Mouse (Mus musculus): ENCODE measurements around the gene Bpifb3. TPM values are rescaled to one million over a fixed set of nuclear protein-coding genes. Genes with fewer than 3 reads are reported as not detected.

Gene Bpifb3
- total RNA-seq, 2 experiments from 2014 or later: not detected

Other genes starting within 250 kb of the Bpifb3 start
- gene Dnmt3c, start 221.6 kb upstream of the Bpifb3 start, total RNA-seq (2021): not detected
- gene Mapre1, start 177.0 kb upstream of the Bpifb3 start, total RNA-seq (2021): 10 to 100 TPM; 77.6 to 87.5 TPM
- under 1 TPM; 0.26 to 0.50 TPM for gene Efcab8, start 138.3 kb upstream of the Bpifb3 start, total RNA-seq (2021)
- gene Sun5, start 47.1 kb upstream of the Bpifb3 start, total RNA-seq (2021): not detected
- not detected for gene Bpifb2, start 43.2 kb upstream of the Bpifb3 start, total RNA-seq (2021)
- gene Bpifb6, start 17.8 kb upstream of the Bpifb3 start, total RNA-seq (2021): not detected
- gene Bpifb4, start 20.0 kb downstream of the Bpifb3 start, total RNA-seq (2021): not detected
- gene Bpifa6, start 56.7 kb downstream of the Bpifb3 start, total RNA-seq (2021): not detected
- not detected for gene Bpifa2, start 90.0 kb downstream of the Bpifb3 start, total RNA-seq (2021)
- not detected for gene Bpifa3, start 212.1 kb downstream of the Bpifb3 start, total RNA-seq (2021)
- not detected for gene Bpifa1, start 224.7 kb downstream of the Bpifb3 start, total RNA-seq (2021)
- gene Bpifa5, start 244.4 kb downstream of the Bpifb3 start, total RNA-seq (2021): not detected